Mouse (Mus musculus): ENCODE measurements around the gene Fgfbp1.

The Fgfbp1 gene

DNA sequence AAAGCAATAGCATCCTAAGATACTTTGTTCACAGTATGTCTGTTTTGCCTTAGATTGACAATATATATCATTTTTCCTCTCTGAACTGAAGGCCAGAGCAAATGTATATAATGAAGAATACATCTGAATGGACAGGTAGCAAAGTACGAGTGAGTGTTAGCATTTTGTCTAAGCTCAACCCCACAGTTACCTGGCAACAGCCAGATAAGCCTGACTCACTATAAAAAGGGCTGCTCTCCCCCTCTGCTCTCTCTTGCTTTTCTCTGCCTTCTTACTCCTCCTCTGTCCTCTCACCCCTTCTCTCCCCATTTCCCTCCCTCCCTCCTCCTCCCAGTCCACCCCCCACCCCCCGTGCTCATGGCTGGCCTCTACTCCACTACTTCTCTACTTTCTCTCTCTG, 48.3 kb downstream of the Fgfbp1 start:
- in situ Hi-C loops (cut with MboI, MseI): no loop called here
